Mouse (Mus musculus) liver, embryonic 14 days (tissue): ENCODE results near the gene Rnpep. TPM values are rescaled to one million over a fixed set of nuclear protein-coding genes. Genes with fewer than 3 reads are reported as not detected.

Experiments
- polyA plus RNA-seq: library from polyadenylated mRNA; depleted of rRNA; stranded (reverse); fragments of >200 nt; gene quantifications from 2 replicates; pipeline ENCODE4 v1.2.3, GENCODE M21; 2012; rRNA removed

The Rnpep gene
- 8.3 and 9.1 TPM in 2 replicates for polyA plus RNA-seq

DNA sequence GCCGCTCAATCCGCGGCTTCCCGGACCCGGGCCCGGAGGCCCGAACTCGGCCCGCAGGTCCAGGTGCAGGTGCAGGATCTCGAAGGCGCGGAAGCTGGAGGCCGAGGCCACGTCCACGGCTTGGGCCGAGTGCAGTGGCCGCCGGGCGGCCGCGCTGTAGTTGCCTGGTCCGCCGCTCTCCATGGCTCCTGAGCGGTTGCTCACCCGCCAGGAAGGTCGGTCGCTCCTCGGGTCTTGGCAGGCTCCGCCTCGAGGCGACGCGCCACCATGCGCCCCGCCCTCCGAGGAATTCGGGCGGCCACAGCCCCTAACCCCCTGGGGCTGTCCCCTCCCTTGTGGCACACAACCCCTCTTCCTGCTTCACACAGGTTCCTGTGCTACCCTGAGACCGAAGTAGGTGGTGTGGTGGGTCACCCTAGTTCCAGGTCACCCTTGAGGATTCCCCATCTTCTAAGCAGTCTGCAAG, at the start of gene Rnpep:
TSS of gene Rnpep (minus strand) at position 259 of the 466 bp plus-strand sequence.

DNA sequence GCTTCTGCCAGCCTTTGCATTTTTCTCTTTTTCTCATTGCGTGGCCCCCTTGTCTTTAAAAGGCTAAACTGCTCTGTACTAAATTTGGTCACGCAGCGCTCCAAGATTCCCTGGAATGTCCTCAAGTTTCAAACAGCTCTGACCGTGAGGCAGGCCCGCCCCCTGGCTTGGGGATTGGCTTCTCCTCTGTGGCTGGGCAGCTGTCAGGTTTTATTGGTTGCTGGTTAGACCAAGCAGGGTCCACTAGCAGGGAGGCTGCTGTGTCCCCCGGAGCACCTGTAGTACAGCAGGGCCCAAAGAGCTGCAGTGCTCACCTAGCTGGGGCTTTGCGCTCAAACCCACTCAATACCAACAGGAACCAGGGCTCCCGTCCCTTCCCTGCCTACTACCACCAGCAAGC, 40.7 kb upstream of the Rnpep start, which contains the start of gene Lmod1:
TSS of gene Lmod1 (plus strand) at position 237 of the 400 bp plus-strand sequence.

DNA sequence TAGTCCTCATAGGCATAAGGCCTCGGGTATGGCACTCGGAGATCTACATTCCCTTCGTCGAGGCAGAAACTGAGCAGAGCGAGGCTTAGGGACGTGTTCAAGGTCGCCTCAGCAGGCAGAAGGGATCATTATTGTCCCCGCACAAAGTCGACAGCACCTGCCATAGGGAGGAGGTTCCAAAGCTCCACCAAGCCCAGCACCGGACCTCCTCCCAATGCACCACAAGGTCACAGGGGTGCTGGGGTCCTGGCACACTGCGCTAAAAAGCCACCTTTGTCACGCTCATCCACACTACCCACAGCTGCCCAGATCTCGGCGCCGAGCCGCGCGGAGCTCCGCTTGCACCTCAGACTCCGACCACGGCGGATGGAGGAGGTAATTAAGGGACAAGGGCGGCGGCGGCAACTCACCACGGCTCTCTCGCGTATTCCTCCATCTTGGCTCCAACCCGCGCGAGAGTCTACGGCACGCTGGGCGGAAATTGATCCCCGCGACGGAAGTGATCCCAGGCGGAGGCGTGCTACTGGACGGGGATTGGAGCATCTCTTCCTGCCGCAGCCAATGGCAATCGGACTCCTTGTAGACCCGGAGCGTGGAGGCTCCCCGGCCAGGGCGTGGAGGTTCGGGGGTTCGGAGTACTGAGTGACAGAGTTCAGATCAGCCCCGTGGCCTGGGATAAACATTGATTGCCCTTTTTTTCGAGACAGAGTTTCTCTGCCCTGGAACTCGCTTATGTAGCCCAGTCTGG, 29.6 kb upstream of the Rnpep start, which contains the start of gene Timm17a:
TSS of gene Timm17a (minus strand) at position 495 of the 748 bp plus-strand sequence.

DNA sequence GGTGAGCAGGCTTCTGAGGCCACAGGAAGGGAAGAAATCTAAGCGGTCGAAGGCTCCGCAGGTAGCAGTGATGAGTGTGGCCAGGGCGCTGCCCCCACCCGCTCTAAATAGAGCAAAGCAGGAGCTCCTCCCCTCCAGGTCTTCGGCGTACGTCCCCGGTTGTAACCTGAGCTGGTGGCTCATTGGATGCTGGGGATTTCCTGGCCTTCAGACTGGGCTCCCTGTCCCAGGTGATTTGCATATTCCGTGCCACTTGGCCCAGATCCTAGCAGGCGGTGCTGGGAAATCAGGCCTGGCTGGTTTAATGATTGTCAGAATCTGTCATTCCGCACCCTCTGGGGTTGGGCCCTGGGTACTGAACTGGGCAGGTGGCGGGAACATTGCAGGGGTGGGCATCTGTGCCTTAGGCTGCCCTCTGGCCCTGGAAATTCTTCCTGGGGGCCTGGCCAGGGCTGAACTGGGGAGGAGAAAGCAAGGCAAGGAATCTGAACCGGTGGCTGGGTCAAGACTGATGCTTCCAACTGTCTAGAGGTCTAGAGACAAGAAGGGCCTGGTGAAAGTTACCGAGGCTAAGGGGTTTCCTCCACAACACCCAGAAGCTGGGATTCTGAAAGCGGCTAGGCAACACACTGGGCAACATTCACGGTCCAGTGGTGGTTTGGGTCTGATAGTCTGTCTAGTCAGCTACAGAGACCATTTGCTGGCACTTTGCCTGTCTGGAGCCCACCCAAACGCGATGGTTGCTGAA, 25.3 kb downstream of the Rnpep start, which contains the start of gene Elf3:
TSS of gene Elf3 (minus strand) at position 189 of the 748 bp plus-strand sequence.

Other genes with a start within 250 kb of the Rnpep start
- gene Lgr6, start 178.8 kb downstream of the Rnpep start, polyA plus RNA-seq, result 0.03 TPM in 2 replicates
- 10.6 and 13.6 TPM in 2 replicates for gene Ptpn7, start 151.4 kb downstream of the Rnpep start, polyA plus RNA-seq
- gene Arl8a, start 137.3 kb downstream of the Rnpep start, polyA plus RNA-seq, result 8.8 and 10.0 TPM in 2 replicates
- not detected in 2 replicates for gene Gpr37l1, start 116.4 kb downstream of the Rnpep start, polyA plus RNA-seq
- gene Elf3, start 25.5 kb downstream of the Rnpep start, polyA plus RNA-seq, result 0.59 and 0.68 TPM in 2 replicates
- gene Timm17a, start 29.7 kb upstream of the Rnpep start, polyA plus RNA-seq, result 26.1 and 30.5 TPM in 2 replicates
- gene Lmod1, start 40.7 kb upstream of the Rnpep start, polyA plus RNA-seq, result 0.09 and 0.12 TPM in 2 replicates
- 0.63 and 0.68 TPM in 2 replicates for gene Shisa4, start 91.2 kb upstream of the Rnpep start, polyA plus RNA-seq
- 18.1 and 21.1 TPM in 2 replicates for gene Ipo9, start 146.4 kb upstream of the Rnpep start, polyA plus RNA-seq